In genomic region chr3:69186643-69187042, GRCm38 (mm10) we compare ENCODE assay signal across 17 mouse cellular contexts. TPM values are rescaled to one million over a fixed set of nuclear protein-coding genes. Genes with fewer than 3 reads are reported as not detected.
DNase-seq lines count a peak whose midpoint lies in the region; ATAC-seq and TF ChIP-seq lines count a peak whose summit lies in the region.
"Had no signal": no experiment of that assay in that cellular context is flagged by ENCODE, and none has a peak within 500 bp of the region (broad histone marks: within the 10 kb centered on the region; RNA-seq: fewer than 3 reads in every experiment).

No protein-coding gene starts in this region.

- no peak overlapping the region for H3K4me3 ChIP-seq in forebrain, embryonic 15.5 days
- H3K4me3 ChIP-seq in forebrain, embryonic 12.5 days (replicated peaks): no peak overlapping the region
- H3K4me3 ChIP-seq in left cerebral cortex, adult 2 months: no peak overlapping the region
- no peak overlapping the region for H3K4me3 ChIP-seq in hindbrain, postnatal 0 days (ENCODE audit: low read length)
- H3K4me3 ChIP-seq: hindbrain, embryonic 15.5 days; stomach, embryonic 15.5 days had no signal

- no peak for TF ChIP-seq CTCF in left cerebral cortex, adult 2 months (IDR thresholded peaks at IDR 0.05)
- TF ChIP-seq CTCF in hindbrain, postnatal 0 days (IDR thresholded peaks at IDR 0.05; ENCODE audit: low read depth): no peak

- H3K27ac ChIP-seq in forebrain, embryonic 15.5 days (replicated peaks): no peak overlapping the region
- no peak overlapping the region for H3K27ac ChIP-seq in forebrain, embryonic 12.5 days
- H3K27ac ChIP-seq in left cerebral cortex, adult 2 months: no peak overlapping the region
- H3K27ac ChIP-seq in hindbrain, postnatal 0 days: no peak overlapping the region
- H3K27ac ChIP-seq: hindbrain, embryonic 15.5 days; stomach, embryonic 15.5 days had no signal

- H3K9me3 ChIP-seq in forebrain, embryonic 15.5 days: no peaks in the 10 kb centered on the region
- no peaks in the 10 kb centered on the region for H3K9me3 ChIP-seq in forebrain, embryonic 12.5 days
- no peaks in the 10 kb centered on the region for H3K9me3 ChIP-seq in hindbrain, postnatal 0 days (ENCODE audit: low read length)
- H3K9me3 ChIP-seq: hindbrain, embryonic 15.5 days; stomach, embryonic 15.5 days had no signal

- no peak overlapping the region for H3K9ac ChIP-seq in forebrain, embryonic 15.5 days (replicated peaks)
- H3K9ac ChIP-seq in forebrain, embryonic 12.5 days: no peak overlapping the region
- no peak overlapping the region for H3K9ac ChIP-seq in hindbrain, postnatal 0 days (replicated peaks; ENCODE audit: low read length)
- H3K9ac ChIP-seq: hindbrain, embryonic 15.5 days; liver, postnatal 0 days; stomach, embryonic 15.5 days had no signal

- no peak overlapping the region for H3K4me2 ChIP-seq in forebrain, embryonic 15.5 days (replicated peaks)
- no peak overlapping the region for H3K4me2 ChIP-seq in forebrain, embryonic 12.5 days
- H3K4me2 ChIP-seq in hindbrain, postnatal 0 days (ENCODE audit: low read depth, low read length): no peak overlapping the region
- H3K4me2 ChIP-seq: hindbrain, embryonic 15.5 days; stomach, embryonic 15.5 days had no signal

- H3K4me1 ChIP-seq in forebrain, embryonic 15.5 days: peaks cover 5% of the 10 kb centered on the region; the same call in 1 of the 2 replicates
- H3K4me1 ChIP-seq in forebrain, embryonic 12.5 days: no peaks in the 10 kb centered on the region
- H3K4me1 ChIP-seq in hindbrain, postnatal 0 days (ENCODE audit: insufficient read depth, low read length): no peaks in the 10 kb centered on the region
- H3K4me1 ChIP-seq: hindbrain, embryonic 15.5 days; stomach, embryonic 15.5 days had no signal

- intact Hi-C loops in left cerebral cortex, adult 2 months (cut with DNase I): no loop called here
- intact Hi-C loops in left cerebral cortex, postnatal 36 days (cut with DNase I): no loop called here

- WGBS in forebrain, embryonic 15.5 days: 62% methylated on average over 16 of the region's 16 CpGs
- 78% methylated on average over 16 of the region's 16 CpGs for WGBS in forebrain, embryonic 12.5 days
- WGBS in hindbrain, postnatal 0 days: 40% methylated on average over 16 of the region's 16 CpGs

- DNase-seq in left cerebral cortex, adult 2 months (ENCODE audit: extremely low spot score in 1 of 2, low spot score in 2 of 2): peak; percentile 14 to 24
- DNase-seq in left cerebral cortex, adult 9 months (ENCODE audit: low spot score in 2 of 2): no peak
- DNase-seq in frontal cortex, adult 2 months (ENCODE audit: extremely low spot score in 1 of 2, low spot score in 1 of 2): peak; percentile 7 to 44
- peak; percentile 11 to 28 for DNase-seq in left cerebral cortex, postnatal 36 days (ENCODE audit: low spot score in 2 of 2)
- DNase-seq in hindbrain, postnatal 0 days (ENCODE audit: low spot score): no peak
- DNase-seq: adrenal gland, adult 8-10 months; liver, postnatal 0 days had no signal

- no peaks in the 10 kb centered on the region for H3K36me3 ChIP-seq in forebrain, embryonic 15.5 days
- H3K36me3 ChIP-seq in forebrain, embryonic 12.5 days (replicated peaks): no peaks in the 10 kb centered on the region
- no peaks in the 10 kb centered on the region for H3K36me3 ChIP-seq in hindbrain, postnatal 0 days (ENCODE audit: insufficient read depth, low read length)
- H3K36me3 ChIP-seq: hindbrain, embryonic 15.5 days; stomach, embryonic 15.5 days had no signal

- H3K27me3 ChIP-seq in forebrain, embryonic 15.5 days: no peaks in the 10 kb centered on the region
- no peaks in the 10 kb centered on the region for H3K27me3 ChIP-seq in forebrain, embryonic 12.5 days
- no peaks in the 10 kb centered on the region for H3K27me3 ChIP-seq in hindbrain, postnatal 0 days (ENCODE audit: insufficient read depth, low read length)
- H3K27me3 ChIP-seq: hindbrain, embryonic 15.5 days; stomach, embryonic 15.5 days had no signal

- peak; percentile 53; the same call in 1 of the 2 replicates for ATAC-seq in forebrain, embryonic 15.5 days (replicated peaks)
- no peak for ATAC-seq in forebrain, embryonic 12.5 days (ENCODE audit: low FRiP score)
- ATAC-seq in inflammation-experienced regulatory T-cells, adult 6 months: no peak
- no peak for ATAC-seq in hindbrain, postnatal 0 days
- ATAC-seq: liver, postnatal 0 days; midbrain, embryonic 16.5 days had no signal

RNA-seq across cellular contexts. Expression of gene Arl14, which starts 35.6 kb away (rescaled TPM):
- not detected in 2 replicates for polyA plus RNA-seq in forebrain, embryonic 15.5 days (2015; fragmentation: Nextera tagmentation; extraction: Ambion mirVana)
- not detected in 2 replicates for polyA plus RNA-seq in forebrain, embryonic 12.5 days (2016; fragmentation: Nextera tagmentation; extraction: Ambion mirVana)
- total RNA-seq in left cerebral cortex, adult 2 months (2021): not detected
- not detected in 2 replicates for polyA plus RNA-seq in frontal cortex, adult 2 months (2012; rRNA removed)
- total RNA-seq in left cerebral cortex, postnatal 36 days (2021): not detected
- polyA plus RNA-seq in inflammation-experienced regulatory T-cells, adult 6 months (2017; shearing (Covaris generic)): not detected
- total RNA-seq in hindbrain, postnatal 0 days (2014; rRNA removed): not detected in 2 replicates
- not detected in 2 replicates for polyA plus RNA-seq in hindbrain, postnatal 0 days (2015; fragmentation: Nextera tagmentation; extraction: Ambion mirVana)
- total RNA-seq: adrenal gland, adult 8-10 months; gastrocnemius, postnatal 4 days; left cerebral cortex, adult 8-10 months had no signal
- polyA plus RNA-seq: C2C12; embryonic facial prominence, embryonic 14.5 days; hindbrain, embryonic 15.5 days; liver, postnatal 0 days; midbrain, embryonic 16.5 days had no signal

RNA-seq across cellular contexts. Expression of gene Kpna4, which starts 59.7 kb away (rescaled TPM):
- 41.9 and 42.9 TPM in 2 replicates for polyA plus RNA-seq in forebrain, embryonic 15.5 days (2015; fragmentation: Nextera tagmentation; extraction: Ambion mirVana)
- polyA plus RNA-seq in forebrain, embryonic 12.5 days (2016; fragmentation: Nextera tagmentation; extraction: Ambion mirVana): 53.3 and 56.6 TPM in 2 replicates
- 10 to 100 TPM; 66.2 to 72.9 TPM for total RNA-seq in left cerebral cortex, adult 2 months (2021)
- polyA plus RNA-seq in frontal cortex, adult 2 months (2012; rRNA removed): 35.9 and 40.6 TPM in 2 replicates
- total RNA-seq in left cerebral cortex, postnatal 36 days (2021): 10 to 100 TPM; 64.6 to 73.1 TPM
- polyA plus RNA-seq in inflammation-experienced regulatory T-cells, adult 6 months (2017; shearing (Covaris generic)): 10 to 100 TPM; 24.3 to 36.3 (median 28.2) TPM
- total RNA-seq in hindbrain, postnatal 0 days (2014; rRNA removed): 48.2 and 53.0 TPM in 2 replicates
- polyA plus RNA-seq in hindbrain, postnatal 0 days (2015; fragmentation: Nextera tagmentation; extraction: Ambion mirVana): 21.7 and 26.4 TPM in 2 replicates

Comparison
In these comparisons a context has a peak if more than half of its experiments do, and no peak if none do; other contexts are left out.
1. DNase-seq: peak in left cerebral cortex, adult 2 months (2 of 2), frontal cortex, adult 2 months (2 of 2) and left cerebral cortex, postnatal 36 days (2 of 2); none in left cerebral cortex, adult 9 months (0 of 2) and hindbrain, postnatal 0 days (single experiment).